Mouse (Mus musculus) kidney, embryonic 16.5 days (tissue): ENCODE measurements at regions not wholly inside any gene's neighbourhood (a gene's known extent, or its start where the extent isn't known, plus 50 kb on each side); places are given as distances from the start of the nearest gene placed in this dataset.

Experiments used
- ATAC-seq: fragments of 200-750 bp; cut with Nextera tagmentation; 2 replicates; pipeline ENCODE4 v1.8.0; 2017; ENCODE audit warnings: moderate TSS enrichment; ENCODE audit not compliant: low FRiP score, low TSS enrichment
- H3K27ac ChIP-seq: fragments of 300-500 bp; sonication (generic); 2 replicates; pipeline ENCODE4 v1.5.1; 2014; ENCODE audit warnings: low read length
- H3K27me3 ChIP-seq: fragments of 300-500 bp; sonication (generic); 2 replicates; pipeline ENCODE4 v1.6.1; 2014; ENCODE audit warnings: low read length, control low read depth, mixed read lengths; ENCODE audit not compliant: insufficient read depth
- H3K36me3 ChIP-seq: fragments of 300-500 bp; sonication (generic); 2 replicates; pipeline ENCODE4 v1.6.1; 2014; ENCODE audit warnings: low read length, control low read depth, mixed read lengths; ENCODE audit not compliant: insufficient read depth
- H3K4me1 ChIP-seq: fragments of 300-500 bp; sonication (generic); 2 replicates; pipeline ENCODE4 v1.6.1; 2014; ENCODE audit warnings: low read length, control low read depth, mixed read lengths; ENCODE audit not compliant: insufficient read depth
- H3K4me2 ChIP-seq: fragments of 300-500 bp; sonication (generic); replicated peaks from 2 replicates; pipeline ENCODE4 v1.6.1; 2014; ENCODE audit warnings: low read depth, low read length
- H3K4me3 ChIP-seq: fragments of 300-500 bp; sonication (generic); 2 replicates; pipeline ENCODE4 v1.5.1; 2014; ENCODE audit warnings: mild to moderate bottlenecking, low read length
- H3K9ac ChIP-seq: fragments of 300-500 bp; sonication (generic); replicated peaks from 2 replicates; pipeline ENCODE4 v1.6.1; 2014; ENCODE audit warnings: low read length
- H3K9me3 ChIP-seq: fragments of 300-500 bp; sonication (generic); 2 replicates; pipeline ENCODE4 v1.6.1; 2016; ENCODE audit warnings: low read length, control low read depth
- WGBS: fragments of 180-500 bp; shearing (Covaris S2); extraction: QIAGEN DNeasy Blood & Tissue Kit; methylation state at CpG from one replicate; pipeline ENCODE4 v1.1.7; 2014; 5-methylcytosine and 5-hydroxymethylcytosine counted together

DNA sequence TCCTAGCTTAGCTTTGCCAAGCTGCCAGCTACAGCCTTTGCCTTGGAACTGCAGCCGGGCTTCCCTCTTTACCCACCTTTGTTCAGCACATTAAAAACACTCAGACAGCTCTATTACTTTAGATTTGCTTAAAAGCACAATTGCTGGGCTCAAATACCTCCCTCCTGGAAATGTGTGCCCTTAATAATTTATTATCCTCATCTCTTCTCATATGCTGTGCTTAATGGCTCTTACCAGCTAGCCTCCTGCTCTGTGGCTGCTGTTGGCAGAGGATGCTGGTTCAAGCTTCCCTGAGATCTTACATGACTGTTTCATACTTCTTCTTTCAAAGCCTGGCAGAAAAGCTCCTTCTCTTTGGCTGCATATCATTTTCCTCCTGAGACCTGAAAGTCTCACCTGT, 378.1 kb upstream of the Cdh19 start:
- Histone ChIP-seq H3K9me3 (no peaks in the 10 kb centered on the region; the same call in 1 of the 2 replicates), H3K4me2 (no peak overlapping the region), H3K9ac (no peak overlapping the region), H3K27me3 (no peaks in the 10 kb centered on the region), H3K4me1 (no peaks in the 10 kb centered on the region), H3K36me3 (no peaks in the 10 kb centered on the region), H3K4me3 (no peak overlapping the region), H3K27ac (no peak overlapping the region)
- no peak for ATAC-seq
- WGBS: 91% methylated on average over 1 of the region's 1 CpGs

- no peaks in the 10 kb centered on the region for H3K27me3 ChIP-seq
- no peaks in the 10 kb centered on the region for H3K4me1 ChIP-seq
- no peaks in the 10 kb centered on the region for H3K9me3 ChIP-seq
- 79% methylated on average over 2 of the region's 2 CpGs for WGBS
- H3K4me3 ChIP-seq: no peak overlapping the region
- no peak overlapping the region for H3K27ac ChIP-seq
- H3K4me2 ChIP-seq: no peak overlapping the region
- H3K9ac ChIP-seq: no peak overlapping the region
- ATAC-seq: no peak
- no peaks in the 10 kb centered on the region for H3K36me3 ChIP-seq
These were observed 360.5 kb upstream of the Cdh19 start for GRCm38 (mm10) chr1:111337927-111338326.

GRCm38 (mm10) chr1:111302268-111302667, 324.9 kb upstream of the Cdh19 start:
- Histone ChIP-seq H3K9me3 (no peaks in the 10 kb centered on the region), H3K36me3 (no peaks in the 10 kb centered on the region), H3K9ac (no peak overlapping the region), H3K27me3 (no peaks in the 10 kb centered on the region), H3K27ac (no peak overlapping the region), H3K4me1 (no peaks in the 10 kb centered on the region), H3K4me2 (no peak overlapping the region), H3K4me3 (no peak overlapping the region)
- no peak for ATAC-seq
- WGBS: 89% methylated on average over 11 of the region's 11 CpGs

GRCm38 (mm10) chr1:111286385-111286784, 309.0 kb upstream of the Cdh19 start:
- ATAC-seq: no peak
- WGBS: 71% methylated on average over 4 of the region's 4 CpGs
- no peaks in the 10 kb centered on the region for H3K4me1 ChIP-seq
- H3K4me3 ChIP-seq: no peak overlapping the region
- no peak overlapping the region for H3K4me2 ChIP-seq
- H3K27ac ChIP-seq: no peak overlapping the region
- H3K9me3 ChIP-seq: no peaks in the 10 kb centered on the region
- no peak overlapping the region for H3K9ac ChIP-seq
- H3K27me3 ChIP-seq: no peaks in the 10 kb centered on the region
- no peaks in the 10 kb centered on the region for H3K36me3 ChIP-seq

GRCm38 (mm10) chr1:111285916-111286315, 308.5 kb upstream of the Cdh19 start:
- no peaks in the 10 kb centered on the region for H3K36me3 ChIP-seq
- no peaks in the 10 kb centered on the region for H3K27me3 ChIP-seq
- 69% methylated on average over 3 of the region's 3 CpGs for WGBS
- 0 out of 2 replicates have a peak, but pooled peaks have one; percentile 27 for ATAC-seq
- H3K9me3 ChIP-seq: no peaks in the 10 kb centered on the region
- H3K4me3 ChIP-seq: no peak overlapping the region
- no peak overlapping the region for H3K4me2 ChIP-seq
- H3K4me1 ChIP-seq: no peaks in the 10 kb centered on the region
- H3K9ac ChIP-seq: no peak overlapping the region
- H3K27ac ChIP-seq: no peak overlapping the region

DNA sequence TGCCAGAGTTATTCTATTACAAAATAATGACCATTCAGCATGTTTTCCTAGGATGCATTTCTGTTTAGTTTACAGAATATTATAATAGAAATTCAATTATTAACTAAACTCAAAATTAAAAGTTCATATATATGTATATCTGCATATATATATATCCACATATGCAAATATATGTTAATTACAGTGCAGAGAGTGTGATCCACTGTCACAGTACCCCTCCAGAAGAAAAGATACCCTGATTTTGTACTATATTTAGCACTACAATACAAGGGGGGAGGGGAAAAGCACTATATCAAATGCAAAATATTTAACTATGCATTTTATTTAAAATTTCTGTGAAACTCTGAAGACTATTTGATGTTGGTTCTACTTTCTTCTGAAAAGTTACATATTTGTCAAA, 265.4 kb upstream of the Cdh19 start:
- Histone ChIP-seq H3K4me3 (no peak overlapping the region), H3K27ac (no peak overlapping the region), H3K9me3 (no peaks in the 10 kb centered on the region), H3K27me3 (no peaks in the 10 kb centered on the region), H3K4me1 (no peaks in the 10 kb centered on the region), H3K4me2 (no peak overlapping the region), H3K9ac (no peak overlapping the region), H3K36me3 (no peaks in the 10 kb centered on the region)
- ATAC-seq: no peak

- no peaks in the 10 kb centered on the region for H3K9me3 ChIP-seq
- no peak overlapping the region for H3K9ac ChIP-seq
- no peak overlapping the region for H3K4me3 ChIP-seq
- no peaks in the 10 kb centered on the region for H3K36me3 ChIP-seq
- no peak for ATAC-seq
- no peak overlapping the region for H3K4me2 ChIP-seq
- no peak overlapping the region for H3K27ac ChIP-seq
- H3K4me1 ChIP-seq: no peaks in the 10 kb centered on the region
- 54% methylated on average over 1 of the region's 1 CpGs for WGBS
- no peaks in the 10 kb centered on the region for H3K27me3 ChIP-seq
These were observed 265.0 kb upstream of the Cdh19 start for GRCm38 (mm10) chr1:111242344-111242743.
